Mouse (Mus musculus) layer of hippocampus, postnatal 10 days (tissue): ENCODE results near the gene App. TPM values are rescaled to one million over a fixed set of nuclear protein-coding genes. Genes with fewer than 3 reads are reported as not detected.

Source experiments
- DNase-seq, 2 experiments: peaks; one replicate each; pipeline ENCODE4 v3.0.0; 2021; ENCODE audit warnings: low spot score in 2 of 2
- total RNA-seq, 2 experiments: library from RNA; stranded (reverse); gene quantifications; 2 replicates each; pipeline ENCODE4 v1.2.3; 2021

The App gene
- total RNA-seq, 2 experiments from 2014 or later, result 1,081 to 1,149 TPM

DNA sequence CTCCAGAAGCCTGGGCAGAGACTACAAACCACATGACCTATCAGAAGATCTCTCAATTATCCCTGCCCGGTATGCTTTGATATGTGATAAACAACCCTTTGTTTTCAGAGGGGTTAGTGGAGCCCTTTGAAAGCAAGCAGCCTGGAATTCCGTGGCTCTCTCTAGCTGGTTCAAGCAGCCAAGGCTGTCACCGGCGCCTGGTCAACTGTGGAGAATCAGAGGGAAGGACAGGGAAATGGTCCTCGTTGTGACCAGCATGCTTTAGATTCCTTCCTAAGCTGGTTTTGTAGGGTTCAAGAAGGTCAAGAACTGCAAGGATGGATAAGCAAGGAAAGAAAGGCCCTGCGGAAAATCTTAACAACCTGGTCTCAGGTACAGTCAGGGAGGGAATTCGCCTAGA is 21.9 kb downstream of the App start:
- DNase-seq, result no peak

DNA sequence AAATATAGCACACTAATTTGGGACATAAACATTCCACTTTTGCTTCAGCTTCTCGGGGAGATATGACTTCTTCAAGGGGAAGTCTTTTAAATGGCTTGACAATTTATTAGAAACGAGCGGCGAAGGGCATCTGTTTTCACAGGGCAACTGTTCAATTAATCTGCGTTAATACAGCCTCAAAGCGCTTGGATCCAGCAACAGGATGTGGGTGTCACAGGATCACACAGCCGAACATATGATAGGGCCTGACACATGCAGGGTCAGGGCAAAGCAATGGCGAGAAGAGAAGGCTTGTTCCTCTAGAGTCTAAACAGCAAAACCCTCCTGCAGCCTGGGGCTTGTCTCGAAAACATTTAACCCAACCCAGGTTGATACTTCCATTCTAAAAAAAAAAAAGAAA is 22.7 kb downstream of the App start:
- DNase-seq, result no peak

DNA sequence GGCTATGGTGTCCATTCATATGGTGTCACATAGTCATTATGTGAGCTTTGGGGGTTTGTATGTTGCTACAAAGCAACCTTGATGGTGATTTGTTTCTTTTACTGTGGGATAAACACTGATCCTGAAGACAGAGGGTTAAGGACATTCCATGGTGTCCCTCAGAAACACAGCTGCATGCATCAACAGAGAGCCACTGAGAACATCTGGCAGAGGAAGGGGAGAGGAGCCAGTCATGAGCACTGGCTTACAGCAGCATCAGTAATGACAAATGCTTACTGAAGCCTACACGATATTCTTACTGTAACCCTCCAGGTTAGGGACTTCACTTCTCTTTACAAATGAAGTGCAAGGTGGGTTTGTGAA is 24.1 kb downstream of the App start:
- DNase-seq, result no peak

DNA sequence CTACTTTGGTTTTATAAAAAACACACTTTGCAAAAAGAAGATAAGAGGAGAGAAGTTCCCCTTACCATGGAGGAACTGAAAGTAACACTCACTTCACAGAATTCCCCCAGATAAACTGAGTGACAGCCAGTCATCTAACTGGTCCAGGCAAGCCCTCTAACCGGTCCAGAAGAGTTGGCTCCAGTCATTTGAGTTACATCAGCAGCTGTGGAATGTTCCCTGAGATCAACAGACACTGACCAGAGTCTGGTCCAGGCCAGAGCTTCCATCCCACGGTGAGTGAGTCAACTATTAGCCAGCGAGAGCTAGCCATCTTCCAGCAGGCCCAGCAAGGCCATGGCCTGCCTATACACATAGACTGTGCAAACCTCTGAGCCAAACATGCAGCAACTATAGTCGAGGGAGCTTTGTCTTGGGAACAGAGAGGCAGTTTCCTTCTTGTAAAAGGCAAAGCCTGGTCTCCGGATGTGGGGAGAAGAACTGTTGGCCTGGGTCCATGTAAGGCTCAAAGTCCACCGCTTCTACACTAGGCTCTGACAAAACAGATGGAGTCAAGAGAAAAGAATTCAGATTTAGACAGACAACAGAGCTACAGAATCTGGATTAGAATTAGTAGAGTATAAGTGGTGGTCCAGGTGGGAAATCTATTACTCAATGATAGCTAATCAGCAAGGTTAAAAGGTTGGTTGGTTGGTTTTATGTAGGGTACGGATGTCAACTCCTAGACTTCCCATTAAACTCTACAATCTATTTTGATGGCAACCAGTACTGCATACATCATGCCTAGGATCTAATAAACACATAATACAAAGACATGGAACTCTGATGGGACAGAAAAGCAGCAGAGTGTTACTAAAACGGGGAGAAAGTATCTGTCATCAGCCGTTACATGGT is 24.7 kb downstream of the App start:
- DNase-seq, result no peak

DNA sequence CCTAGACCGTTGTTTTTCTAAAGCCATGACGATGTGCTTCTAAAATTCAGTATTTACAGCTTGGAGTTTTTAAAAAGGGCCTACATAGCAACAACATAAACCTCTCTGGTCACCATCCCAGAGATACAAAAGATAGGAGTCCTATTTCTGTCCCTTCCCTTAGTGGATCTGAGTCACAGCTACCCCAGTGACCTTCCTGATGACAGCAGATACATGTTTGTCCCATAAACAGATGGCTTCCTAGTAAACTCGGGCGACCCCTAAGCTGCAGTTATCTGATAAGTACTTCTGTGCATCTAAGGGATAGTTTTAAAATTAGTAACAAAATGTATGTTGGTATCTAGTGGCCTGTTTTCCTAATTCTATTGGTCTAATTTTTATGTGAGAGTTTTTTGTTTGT is 26.1 kb downstream of the App start:
- no peak for DNase-seq

DNA sequence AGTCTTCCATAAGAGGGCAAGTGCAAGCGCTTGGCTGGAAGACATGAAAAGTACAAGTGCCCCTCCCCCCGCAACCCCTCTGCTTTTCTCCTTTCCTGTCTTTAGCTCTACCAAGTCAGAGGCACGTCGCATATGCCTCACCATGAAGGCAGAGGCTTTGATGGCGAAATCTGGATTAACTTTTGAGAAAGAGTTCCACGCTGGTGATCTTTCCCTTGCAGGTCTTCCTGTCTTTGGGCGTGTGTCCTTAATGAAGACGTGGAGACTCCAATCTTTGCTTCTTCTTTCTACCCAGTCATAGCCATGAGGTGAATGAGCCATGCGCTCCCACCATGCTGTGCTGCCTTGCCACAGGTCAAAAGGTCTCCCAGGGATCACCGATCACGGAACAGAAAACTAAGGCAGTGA is 27.8 kb downstream of the App start:
- no peak for DNase-seq

DNA sequence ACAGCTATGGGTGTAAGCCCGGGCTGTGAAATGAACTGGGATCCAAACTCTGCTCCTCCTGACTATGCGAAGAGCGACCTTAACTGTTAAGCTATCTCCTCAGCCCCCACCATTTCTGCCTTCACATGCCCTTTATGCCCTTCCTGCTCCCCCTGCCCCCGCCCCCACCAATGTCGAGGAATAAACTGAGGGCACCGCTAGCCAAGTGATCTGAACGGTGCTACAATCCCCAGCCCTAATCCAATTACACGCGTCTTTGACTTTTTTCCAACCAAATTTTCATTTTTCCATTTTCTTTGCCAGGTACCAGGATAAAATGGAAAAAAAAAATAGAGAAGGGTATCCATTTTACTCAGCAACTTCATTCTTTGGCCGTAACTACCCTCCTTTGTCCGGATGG is 28.2 kb downstream of the App start:
- no peak for DNase-seq

DNA sequence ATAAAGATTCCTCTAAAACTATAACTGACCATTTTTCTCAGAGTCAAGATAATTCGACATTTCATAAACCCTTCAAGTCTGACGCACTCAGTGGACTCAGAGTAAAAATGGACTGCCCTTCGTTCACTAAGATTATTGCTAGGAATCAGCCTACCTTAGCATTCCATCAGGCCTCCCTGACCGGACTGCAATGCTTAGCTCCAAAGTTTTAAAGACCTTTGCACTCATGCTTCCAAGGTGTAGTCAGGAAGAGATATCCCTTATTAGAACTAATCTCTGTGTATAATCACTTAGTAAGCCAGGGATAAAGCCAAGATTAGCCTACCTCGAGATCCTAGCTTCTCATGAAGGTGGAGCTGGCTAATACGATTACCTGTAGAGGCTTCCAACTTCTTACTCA is 29.2 kb downstream of the App start:
- no peak for DNase-seq

DNA sequence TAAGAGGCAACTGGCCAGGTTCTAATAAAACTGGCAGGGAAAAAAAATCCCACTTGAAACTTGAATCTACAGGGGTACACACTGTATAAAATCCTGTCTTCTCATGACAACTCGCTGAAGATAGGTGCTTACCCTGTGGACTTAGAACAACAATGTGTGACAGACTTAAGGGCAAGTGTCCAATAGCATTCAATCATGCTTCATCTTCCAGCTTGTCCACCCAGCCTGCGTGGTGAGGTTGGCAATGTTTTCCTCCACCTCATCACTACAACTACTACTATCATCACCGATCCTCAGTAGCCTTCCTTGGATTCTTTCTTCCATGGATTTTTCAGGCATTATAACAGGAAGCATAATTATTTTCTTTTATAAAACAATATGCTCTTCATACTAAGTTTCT is 29.7 kb downstream of the App start:
- no peak for DNase-seq

DNA sequence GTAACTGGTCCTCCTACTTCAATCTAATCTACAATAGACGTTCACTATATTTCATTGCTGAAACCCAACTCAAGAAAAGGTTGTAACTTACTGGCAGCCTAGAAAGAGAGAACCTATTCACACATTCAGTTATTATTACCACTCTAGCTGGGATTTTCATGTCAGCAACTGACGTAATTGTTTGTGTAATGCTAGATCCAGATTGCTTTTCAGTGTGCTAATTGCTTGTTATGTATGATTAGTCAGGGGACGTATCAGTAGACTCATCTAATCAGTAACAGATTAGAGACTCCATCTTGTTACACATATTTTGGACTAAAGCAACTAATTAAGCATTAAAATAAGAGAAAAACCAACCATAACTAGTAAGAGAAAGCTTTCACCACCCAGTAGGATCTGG is 30.4 kb downstream of the App start:
- no peak for DNase-seq

DNA sequence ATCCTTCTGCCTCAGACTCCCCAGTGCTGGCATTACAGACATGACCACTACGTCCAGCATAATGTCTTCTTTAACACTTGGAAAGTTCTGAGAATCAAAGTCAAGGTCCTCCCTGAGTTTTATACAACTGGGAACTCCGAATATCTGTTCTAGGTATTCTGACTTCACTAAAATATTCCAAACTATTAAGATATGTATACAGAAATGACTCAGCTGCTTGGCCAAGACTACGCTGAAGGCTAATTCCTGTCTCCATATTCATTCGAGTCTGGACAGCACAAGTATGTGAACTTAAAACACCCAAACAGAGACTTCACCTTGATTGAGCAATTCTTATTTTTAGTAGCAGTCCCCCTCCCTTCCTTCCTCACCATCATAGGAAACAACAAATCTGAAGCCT is 32.2 kb downstream of the App start:
- DNase-seq, result no peak

DNA sequence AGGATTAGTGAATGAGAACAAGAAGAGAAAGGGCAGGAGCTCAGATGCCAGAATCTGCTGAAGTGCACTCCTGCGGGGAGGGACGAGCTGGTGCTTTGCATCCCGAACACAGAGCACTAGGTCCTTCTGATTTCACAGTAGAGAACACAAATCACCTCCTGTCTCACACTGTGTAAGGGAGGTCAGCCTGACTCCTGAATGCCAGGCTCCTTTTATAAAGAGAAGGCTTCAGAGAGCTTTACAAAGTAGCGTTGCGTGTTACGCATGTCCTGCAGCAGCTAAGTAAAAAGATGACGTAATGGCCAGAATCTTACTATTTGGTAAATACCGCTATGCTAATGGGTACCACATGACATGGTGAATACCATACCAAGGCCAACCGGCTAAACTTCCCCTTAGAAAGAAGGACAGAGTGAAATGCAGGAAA is 34.4 kb downstream of the App start:
- DNase-seq, result no peak

DNA sequence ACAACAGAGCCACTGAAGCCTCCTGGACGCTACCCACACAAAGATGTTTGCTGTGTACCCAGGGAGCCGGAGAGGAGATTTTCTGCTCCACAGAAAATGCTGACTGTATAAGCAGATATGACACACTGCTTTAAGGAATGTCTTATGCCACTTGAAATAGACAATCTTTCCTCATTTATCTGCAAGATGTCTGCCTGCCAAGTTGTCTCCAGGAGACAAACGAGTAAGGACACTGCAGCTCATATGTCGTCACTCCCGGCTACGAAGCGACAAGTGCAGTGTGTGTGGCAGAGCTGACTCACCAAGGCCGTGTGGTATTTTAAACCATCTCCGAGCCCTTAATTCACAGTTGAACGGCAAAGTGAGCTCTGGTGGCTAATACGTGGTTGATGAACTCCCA is 36.2 kb downstream of the App start:
- peak in 1 of 2 experiments; percentile 31 for DNase-seq

DNA sequence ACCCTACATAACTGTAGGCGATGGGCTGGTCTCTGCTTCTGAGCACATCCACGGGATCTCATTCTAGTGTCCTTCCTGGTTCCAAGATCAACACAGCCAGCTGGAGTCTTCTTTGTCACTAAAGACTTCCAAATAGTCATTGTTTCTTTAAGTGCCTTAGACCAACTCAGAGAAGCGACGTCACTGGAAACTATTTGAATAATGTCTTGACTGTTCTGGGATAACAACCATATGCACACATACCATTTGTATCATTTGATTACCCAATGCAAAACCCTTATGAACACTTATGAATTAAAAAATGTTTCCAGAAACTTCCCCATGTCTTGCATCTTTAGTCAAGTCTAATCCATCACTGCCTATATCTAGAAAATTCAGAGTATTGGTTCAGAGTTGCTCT is 37.5 kb downstream of the App start:
- DNase-seq, result no peak

DNA sequence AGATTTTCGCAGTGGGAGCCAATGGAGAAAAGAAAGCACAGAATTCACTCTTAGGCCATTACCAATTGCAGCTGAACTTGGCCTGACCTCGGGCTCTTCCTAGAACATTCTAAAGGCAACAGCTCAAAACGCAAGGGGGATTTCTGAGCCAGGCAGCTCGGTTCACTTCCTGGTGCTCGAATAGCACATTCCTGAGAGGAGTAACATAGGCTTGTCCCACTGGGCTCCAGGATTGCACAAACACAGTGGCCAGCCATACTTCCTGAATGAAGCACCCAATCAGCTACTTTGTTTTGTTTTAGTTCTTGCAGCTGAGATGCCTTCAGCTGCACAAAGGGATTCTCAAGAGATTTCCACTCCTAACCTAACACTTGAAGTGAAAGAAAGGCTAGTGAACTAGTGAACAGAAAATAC is 40.1 kb downstream of the App start:
- DNase-seq, result no peak

DNA sequence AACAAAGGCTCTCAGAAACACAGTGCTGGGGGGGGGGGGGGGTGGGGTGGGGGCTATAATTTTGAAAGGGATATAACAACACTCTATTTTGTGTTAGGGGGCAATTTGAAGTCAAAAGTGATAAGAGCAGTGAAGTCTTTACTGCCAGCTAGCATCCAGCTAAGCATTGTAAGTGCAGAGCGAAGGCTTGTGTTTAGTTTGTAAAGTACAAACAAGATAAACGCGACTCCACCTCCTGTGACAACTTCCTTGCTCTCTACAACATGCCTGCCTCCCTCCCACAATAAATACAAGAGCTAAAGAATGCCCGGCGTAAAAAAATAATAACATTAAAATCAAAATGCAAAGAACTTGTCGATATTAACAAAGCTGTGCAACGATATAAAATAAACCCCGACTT is 40.5 kb downstream of the App start:
- no peak for DNase-seq

DNA sequence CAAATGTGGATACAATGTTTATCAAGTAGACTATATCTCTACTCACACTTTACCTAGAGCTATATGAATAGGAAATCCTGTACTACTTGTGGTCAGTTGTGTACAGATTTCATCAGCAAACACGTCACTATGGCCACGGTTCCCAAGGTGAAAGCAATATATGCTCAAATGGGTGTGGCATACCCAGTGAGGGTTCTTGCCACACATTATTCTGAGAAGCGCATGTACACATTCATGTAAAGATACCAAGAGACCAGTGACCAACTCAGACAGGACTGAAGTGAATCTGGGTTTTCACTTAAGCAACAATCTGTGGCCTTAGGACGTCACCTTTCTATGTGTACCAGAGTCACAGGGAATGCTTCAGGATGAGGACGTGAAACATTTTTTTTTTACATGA is 41.4 kb downstream of the App start:
- DNase-seq, result no peak

DNA sequence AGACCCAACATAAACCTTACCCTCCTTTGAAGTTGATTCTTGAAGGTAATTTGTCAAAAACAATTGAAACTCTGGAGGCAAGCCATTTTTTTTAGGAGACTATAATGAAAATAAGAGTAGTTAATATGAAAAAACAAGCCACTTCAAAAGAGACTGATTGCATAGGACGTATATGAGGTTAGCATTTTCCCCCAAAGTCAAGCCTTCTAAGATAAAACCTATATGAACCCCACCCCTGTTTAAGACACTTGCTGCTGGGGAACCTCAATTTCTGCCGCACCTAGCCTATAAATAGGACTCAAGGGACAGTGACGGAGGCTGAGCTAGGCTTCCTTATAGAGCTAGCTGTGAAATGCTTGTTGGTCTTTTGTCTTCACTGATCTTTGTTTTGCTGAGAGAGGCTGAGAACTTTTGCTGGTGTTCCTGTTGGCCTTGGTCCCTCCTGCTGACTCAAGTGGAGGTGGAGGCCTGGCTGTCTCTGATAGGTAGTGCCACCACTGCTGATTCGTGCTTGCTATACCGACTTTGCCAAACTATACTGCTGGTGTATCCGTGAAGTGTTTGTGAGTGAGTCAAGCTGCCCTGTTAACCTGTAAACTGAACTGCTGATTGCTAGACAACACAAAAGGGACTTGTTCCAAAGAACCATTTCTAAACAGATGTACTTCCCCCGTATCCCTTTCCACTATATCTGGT is 42.6 kb downstream of the App start:
- DNase-seq, result no peak

DNA sequence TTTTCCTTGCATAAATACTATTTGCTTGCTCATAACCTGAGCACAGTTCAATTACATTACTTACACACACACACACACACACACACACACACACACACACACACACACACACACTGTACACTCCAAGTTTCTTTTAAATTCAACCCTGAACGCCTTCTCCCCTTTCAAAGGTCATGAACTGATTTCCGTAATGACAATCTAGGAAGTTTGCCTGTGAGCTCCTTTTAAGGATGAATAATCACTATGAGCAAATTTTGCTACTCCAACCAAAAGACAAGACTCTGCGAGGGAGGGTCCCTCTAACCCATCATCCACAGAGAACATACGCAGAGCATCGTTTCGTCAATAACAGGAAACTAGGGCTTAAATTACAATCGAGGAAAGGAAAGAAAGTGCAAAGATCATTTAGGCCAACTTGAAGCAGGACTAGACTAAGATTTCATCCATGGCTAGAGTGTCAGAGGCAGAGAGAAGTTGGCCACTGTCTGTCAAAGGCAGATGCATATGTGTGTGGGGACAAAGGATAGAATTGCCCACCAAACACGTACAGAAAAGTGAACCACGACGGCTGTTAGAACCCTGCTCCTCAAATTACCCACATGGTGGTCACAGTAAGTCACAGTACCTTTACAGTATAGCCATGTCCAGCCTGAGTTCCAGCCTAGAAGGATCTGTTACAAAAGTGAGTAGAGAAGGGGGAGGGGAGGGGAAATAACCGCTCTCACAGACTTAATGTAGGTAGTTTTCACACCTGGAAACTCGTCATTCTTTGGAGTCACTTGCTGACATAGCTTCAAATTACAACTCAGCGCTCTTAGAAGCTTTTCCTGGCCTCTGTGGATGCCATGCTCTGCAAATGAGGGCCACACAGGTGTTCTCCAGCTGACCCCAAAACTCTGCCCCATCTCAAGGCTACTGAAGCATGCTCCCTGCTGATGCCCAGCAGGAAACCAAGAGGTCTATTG is 44.6 kb downstream of the App start:
- no peak for DNase-seq

DNA sequence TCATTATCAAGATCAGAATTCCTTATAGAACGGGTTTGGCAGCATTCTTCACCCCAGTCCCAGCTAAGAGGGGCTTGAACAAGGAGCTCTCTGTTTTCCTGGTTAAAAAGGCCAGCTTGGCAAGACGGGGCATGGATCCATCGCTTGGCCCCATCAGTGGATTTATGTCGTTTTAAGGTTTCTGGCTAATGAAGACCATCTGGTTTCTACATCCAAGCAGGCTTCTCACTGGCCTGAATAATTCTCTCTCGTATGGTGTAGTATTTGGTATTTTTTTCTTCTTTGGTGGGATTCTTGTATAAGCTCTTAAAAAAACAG is 45.3 kb downstream of the App start:
- DNase-seq, result no peak

DNA sequence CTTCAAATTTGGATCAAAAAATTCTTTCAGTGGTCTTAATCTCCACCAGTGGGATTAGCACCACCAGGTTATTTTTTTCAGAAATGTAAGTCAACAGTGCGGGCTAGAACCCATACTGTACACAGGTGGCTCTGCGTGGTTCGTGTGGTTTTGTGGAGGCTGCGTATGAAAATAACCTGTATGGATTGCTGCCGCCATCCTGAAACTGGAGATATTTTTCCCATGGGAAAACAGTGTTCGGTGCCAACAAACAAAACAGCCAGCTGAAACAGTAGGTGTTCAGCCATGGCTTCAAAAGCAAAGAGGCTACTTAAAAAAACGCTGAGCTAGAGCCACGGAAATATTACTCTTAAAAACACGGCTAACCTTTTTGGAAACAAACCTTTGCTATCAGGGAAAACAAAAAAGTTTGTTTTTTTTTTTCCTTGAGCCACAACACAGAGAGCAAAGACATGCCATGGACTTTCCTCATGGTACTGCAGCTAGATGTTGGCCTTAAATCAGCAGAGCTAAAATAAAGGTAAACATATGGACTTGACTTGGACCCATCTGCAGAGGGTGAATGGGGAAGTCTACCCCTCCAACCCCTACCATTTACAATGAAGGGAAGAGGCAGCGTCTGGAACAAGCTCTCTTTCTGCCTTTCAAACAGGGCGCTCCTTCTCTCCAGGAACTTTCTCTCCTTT is 45.8 kb downstream of the App start:
- no peak for DNase-seq
